Mouse (Mus musculus) megakaryocyte, adult 5-6 weeks (primary cell): Measurements from ENCODE around the gene Preb. TPM values are rescaled to one million over a fixed set of nuclear protein-coding genes. Genes with fewer than 3 reads are reported as not detected.
A peak's percentile ranks its signal among the peaks of the same experiment; 100 is the strongest.

Experiments
- ATAC-seq: 2 replicates; pipeline ENCODE4 v1.8.0; 2016; ENCODE audit warnings: mild to moderate bottlenecking, inconsistent platforms; ENCODE audit not compliant: poor library complexity, severe bottlenecking
- total RNA-seq, 2 experiments: library from RNA; stranded (forward) in 1 of 2; stranded (reverse) in 1 of 2; fragments of 153-499, 151-499 nt in 1 of 2; fragments of 221-1000, 200-1000 nt in 1 of 2; gene quantifications; 2 replicates each; pipeline versions ENCODE4 v1.2.3 to v1.2.4; 2015 to 2017

The Preb gene
- total RNA-seq, 2 experiments from 2014 or later: 45.8 to 66.3 TPM

DNA sequence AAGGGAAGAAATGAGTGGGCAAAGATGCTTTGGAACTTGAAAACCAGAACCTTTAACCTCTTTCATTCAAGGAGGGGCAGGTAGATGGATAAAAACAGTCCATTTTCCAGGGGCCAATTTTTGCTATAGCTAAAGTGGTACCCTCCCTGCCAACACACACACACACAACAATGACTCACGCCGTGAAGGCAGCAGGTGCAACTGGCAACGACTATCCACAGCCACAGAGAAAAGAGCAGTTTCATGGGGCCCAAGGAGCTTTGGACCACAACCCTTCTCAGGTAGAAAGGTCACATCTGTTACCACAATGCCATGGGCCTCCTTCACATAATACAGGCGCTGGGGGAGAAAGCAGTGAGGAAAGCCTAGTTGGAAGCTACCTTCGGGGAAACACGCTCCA is 4.4 kb downstream of the Preb start:
- no peak for ATAC-seq

GRCm38 (mm10) chr5:30954556-30954955 is 5.6 kb downstream of the Preb start:
- ATAC-seq: no peak

DNA sequence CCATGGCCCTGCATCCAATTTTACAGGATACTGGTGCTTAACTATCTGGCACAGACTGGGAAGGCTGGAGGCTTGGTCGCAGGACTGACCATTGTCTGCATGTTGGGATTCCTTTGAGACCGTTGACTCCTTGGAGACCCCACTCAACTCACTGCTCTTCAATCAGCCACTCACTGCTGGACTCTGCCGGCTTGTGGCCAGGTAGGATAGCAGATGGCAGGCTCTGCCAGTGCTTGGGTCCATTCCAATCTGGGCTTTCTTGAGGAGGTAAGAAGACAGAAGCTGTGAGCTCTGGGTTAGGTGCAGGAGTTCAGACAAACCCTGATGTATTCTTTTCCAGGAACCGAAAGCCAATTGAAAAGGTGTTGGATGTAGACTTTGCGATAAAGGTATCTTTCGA is 6.1 kb downstream of the Preb start:
- no peak for ATAC-seq

DNA sequence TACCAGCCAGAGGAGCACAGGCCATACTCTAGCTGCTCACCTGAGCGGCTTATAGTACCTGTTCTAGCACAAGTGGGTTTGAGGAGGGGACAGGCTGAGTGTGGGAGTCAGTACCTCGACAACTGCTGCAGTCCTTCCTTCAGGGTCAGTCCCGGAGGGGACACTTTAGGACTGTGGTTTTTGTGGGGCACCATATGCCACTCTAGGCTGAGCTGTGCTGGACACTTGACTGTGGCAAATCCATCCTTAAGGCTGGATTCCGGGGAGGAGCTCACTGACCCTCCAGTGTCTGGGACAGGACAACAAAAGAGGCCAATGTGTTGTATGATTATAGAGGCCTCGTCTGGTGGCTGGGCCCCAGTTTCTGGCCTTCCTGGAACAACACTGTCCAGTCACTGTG is 7.6 kb downstream of the Preb start:
- ATAC-seq: no peak

DNA sequence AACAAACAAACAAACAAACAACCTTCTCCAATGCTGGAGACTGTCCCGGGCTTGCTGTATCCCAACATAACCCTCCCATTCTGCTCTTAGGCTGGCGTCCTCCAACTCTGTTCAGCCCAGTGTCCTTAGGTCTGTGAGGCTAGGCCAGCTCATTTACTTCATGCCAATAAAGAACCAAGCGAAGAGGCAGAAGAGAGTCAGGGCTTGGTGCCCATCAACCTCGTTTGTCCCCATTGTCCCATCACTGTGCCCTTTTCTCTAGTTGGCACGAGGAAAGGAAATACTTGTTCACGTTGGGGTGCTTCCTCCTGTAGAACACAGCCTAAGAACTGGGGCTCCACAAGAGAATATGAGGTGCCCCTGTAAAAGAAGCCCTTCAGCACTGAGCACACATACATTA is 8.5 kb downstream of the Preb start:
- no peak for ATAC-seq

DNA sequence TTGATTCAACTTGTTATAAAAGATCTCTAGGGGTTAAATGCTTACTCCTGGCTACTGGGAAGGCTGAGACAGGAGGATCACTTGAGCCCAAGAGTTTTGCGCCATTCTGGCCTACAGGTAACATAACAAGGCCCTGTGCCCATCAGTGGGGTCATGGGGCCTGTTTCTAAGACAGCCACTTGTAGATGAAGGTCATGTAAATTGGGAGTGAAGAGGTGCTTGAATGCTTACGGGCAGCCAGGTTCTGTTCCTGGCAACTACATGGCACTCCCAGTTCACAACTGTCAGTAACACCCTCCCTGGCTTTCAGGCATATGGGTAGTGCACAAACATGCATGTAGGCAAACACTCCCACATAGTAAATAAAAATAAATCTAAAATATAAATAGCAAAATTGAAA is 9.2 kb downstream of the Preb start:
- no peak for ATAC-seq

DNA sequence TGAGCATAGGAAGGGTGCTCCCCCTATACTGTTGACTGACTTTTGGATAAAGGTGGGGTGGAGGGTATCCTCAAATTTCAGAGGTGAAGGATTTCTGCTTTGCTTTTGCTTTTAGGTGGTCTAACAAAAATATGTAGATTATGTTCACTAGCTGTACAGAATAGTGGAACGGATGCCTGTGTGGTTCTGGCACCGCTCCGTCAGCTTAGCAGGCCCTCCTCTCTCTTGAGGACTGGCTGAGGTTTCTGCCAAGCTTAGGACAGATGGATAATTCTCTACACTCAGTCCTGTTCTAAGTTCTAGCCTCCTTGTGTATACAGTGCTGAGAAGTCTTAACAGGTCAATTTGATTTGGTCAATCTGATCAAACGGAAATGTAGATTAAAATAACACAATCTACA is 9.7 kb downstream of the Preb start:
- ATAC-seq: no peak

GRCm38 (mm10) chr5:30949654-30950326 is 10.4 kb downstream of the Preb start:
- peak; percentile 92 for ATAC-seq

- no peak for ATAC-seq
These were observed 11.5 kb downstream of the Preb start for GRCm38 (mm10) chr5:30948620-30949019.

DNA sequence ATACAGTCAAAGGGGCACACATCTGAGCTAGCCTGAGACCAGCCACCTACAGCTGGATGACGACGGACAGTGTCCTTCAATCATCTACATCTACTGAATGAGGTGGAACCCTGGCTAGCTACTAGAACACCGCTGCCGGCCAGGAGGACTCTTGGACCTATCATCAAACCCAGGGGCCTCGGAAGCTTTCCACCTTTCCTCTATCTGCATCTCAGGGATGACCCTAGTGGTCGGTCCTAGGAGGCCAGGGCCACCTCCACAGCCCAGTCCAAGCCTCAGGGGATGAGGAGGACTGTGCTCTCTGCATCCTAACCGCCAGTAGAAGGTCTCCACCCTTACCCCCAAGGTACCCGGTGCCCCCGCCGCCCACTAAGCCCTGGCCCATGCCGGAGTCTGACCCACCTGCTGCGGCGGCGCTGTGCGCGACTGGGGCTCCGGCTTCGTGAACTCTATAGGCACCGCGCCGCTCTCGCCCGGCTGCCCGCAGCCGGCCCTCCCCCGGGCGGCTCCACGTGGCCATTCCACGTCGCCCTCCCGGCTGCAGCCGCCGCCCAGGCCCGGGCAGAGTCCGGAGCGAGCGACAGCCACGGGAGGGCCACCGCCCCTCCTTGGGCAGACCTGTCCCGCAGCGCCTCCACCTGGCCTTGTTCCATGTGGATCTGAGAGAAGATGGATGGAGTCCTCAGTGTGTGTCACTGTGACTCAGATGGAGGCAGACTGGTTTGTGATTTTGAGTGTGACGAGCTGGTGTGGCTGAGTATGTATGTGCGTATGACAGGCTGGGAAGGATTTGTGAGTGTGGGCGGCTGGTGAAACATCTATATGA is 15.0 kb downstream of the Preb start, which contains the start of gene Cgref1:
Gene Cgref1 (minus strand): TSS at position 636 of the 826 bp plus-strand sequence.
- ATAC-seq: no peak

GRCm38 (mm10) chr5:30944344-30944743 is 15.8 kb downstream of the Preb start:
- ATAC-seq: no peak

- ATAC-seq: no peak
These were observed 17.2 kb downstream of the Preb start for GRCm38 (mm10) chr5:30943004-30943403.

DNA sequence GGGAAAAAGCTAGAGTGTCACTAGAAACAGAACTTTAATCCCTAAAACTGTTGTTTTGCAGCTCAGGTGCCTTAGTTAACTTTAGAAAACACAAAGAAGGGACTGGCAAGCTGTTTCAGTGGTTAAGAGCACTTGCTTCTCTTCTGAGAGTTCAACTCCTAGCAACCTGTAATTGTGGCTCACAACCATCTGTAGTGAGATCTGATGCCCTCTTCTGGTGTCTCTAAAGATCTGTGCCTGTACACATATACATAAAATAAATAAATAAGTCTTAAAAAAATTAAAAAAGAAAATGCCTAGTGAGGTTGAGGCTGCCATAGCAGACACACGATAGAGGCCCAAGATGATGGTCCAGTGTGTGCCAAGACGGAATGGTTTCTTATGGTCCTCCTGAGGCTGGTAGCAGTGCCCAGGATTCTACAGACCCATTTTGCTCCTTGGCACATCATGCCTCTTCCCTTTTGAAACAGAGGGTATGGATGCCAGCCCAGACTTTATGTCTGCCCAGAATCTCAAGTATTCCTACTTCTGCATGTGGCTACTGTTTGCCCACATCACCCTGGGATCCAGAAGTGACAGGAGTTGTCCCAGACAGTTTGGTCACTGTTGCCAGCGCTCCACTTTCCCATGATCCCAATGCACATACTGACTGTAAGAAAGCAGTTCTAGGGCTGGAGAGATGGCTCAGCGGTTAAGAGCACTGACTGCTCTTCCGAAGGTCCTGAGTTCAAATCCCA is 25.3 kb downstream of the Preb start:
- no peak for ATAC-seq

DNA sequence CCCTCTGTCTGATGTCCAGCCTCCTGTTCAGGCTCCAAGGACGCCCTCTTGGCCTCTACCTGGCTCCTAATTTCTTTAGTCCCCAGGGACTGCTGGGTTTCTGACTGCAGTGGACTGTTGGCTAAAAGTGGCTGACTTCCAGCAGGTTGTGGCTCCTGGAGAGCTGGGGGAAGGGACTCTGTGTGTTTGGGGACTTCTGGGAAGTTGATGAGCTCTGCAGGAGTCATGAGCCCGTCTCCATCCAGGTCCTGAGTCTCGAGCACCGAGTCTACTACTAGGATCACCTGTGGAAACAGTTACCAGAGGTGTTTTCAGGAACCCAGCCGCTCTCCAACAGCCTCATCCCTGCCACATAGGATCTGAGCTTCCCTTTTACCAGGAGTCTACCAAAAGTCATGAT is 26.5 kb downstream of the Preb start:
- ATAC-seq: no peak

DNA sequence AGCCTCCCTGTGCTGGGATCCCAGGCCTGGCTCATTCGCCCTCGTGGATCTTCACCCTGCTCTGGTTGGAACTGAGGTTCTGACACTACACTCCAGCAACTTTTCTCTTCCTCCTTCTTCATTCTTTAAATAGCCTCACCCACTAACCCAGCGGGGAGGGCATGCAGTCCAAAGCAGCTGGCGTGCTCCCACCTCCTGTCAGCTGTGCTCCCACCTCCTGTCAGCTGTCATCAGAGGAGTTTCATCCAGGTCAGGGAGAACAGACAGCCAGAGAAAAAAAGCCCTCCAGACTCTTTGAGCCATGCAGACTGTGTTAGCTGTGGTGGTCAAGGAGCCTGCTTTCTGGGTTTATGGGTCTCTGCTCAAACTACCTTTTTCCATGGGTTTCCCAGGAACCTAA is 28.8 kb downstream of the Preb start:
- ATAC-seq: no peak

- ATAC-seq: no peak
These were observed 29.3 kb downstream of the Preb start for GRCm38 (mm10) chr5:30930846-30931245.

- peak; percentile 80 for ATAC-seq
These were observed 30.0 kb downstream of the Preb start for GRCm38 (mm10) chr5:30930121-30930520.

- ATAC-seq: no peak
These were observed 32.1 kb downstream of the Preb start for GRCm38 (mm10) chr5:30927945-30928529.

- no peak for ATAC-seq
These were observed 34.1 kb downstream of the Preb start for GRCm38 (mm10) chr5:30926073-30926472.

DNA sequence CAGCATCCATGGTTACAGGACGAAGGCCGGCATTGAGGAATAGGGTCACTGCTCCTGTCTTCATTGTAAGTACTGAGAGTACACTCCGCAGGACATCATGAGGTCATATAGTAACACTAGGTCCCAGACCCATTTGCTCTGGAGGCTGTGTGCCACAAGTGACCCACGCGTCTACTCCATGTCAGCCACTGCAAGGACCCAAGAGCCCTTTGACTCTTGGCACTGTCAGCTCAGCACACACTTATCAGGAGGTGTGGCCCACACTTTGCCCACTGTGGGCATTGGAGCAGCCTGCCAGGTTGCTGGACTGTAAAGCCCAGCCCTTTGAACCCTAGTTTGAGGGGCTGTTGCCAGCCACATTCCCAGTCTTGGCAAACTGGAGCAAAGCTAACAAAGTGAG is 34.9 kb downstream of the Preb start:
- no peak for ATAC-seq

DNA sequence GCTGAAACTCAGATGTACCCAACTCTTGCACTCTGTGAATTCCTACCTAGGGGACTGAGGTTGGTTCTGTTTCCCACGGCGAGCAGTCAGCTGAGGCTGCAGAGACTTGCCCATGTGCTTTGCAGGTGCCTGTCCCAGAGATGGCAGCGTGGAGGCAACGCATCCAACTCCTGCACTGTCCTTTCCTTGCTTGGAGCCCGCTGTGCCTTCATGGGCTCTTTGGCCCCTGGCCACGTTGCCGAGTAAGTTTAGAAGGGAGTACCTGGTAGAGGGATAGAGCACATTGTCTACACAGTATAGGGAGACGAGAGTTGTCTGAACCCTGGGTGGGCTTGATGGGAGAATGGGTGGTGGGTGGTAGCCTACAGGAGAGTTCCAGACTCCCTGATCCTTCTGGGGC is 35.5 kb downstream of the Preb start:
- no peak for ATAC-seq
